Mouse (Mus musculus) kidney, postnatal 14 days (tissue): ENCODE results near the gene Dgat2l6.

Source experiments
- DNase-seq: peaks from one replicate; pipeline ENCODE4 v3.0.0; 2022; ENCODE audit warnings: mixed read lengths

Dgat2l6 gene

DNA sequence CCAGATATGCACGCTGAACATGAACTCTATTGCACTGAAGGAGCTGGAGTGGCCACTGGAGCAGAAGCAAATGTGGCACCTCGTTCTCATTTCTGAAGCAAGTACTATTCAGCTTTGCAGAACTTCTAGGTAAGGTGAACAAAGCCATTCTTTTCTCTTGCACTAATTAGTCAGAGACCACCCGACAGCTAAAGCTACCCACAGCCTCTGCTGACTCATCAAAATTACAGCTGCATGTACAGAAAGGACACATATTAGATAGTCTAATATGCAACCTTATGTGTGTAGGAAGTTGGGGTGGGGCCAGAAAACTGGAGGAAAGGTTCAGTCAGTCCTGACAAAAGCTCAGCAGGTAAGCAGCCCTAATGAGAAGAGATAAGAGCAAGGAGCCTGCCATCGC, at the start of gene Dgat2l6:
Gene Dgat2l6, plus strand, starts transcription at position 368 of the 400 bp plus-strand sequence.
- DNase-seq = no peak

DNA sequence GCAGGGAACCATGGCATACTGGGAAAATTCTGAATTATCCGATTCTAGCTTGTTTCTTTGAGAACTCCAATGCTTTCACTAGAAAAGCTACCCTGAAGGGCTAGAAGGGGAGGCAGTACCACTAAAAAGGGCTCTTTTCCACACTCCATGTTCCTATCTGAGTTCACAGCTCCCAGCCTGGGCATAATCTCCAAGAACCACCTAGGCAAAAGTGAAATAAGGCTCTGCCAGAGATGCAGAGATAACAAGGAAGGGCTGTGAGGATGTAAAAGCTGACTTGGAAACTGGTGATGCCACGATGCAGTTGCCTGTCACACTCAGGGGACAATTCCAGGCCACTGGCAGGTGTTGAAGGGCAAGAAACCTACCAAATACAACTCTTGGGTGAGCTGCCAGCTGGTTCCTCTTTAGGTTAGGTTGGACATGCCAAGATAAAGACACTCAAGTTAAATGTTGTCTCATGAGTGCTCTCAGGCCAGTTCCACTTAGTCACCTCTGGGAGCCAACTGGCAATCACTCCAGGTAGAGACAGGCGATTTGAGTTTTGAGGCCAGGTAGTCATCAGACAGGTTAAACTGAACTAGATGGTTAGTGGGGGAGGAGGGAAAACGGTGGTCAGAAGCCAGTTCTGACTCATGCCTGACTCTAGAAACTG, 48.9 kb upstream of the Dgat2l6 start:
- no peak for DNase-seq

DNA sequence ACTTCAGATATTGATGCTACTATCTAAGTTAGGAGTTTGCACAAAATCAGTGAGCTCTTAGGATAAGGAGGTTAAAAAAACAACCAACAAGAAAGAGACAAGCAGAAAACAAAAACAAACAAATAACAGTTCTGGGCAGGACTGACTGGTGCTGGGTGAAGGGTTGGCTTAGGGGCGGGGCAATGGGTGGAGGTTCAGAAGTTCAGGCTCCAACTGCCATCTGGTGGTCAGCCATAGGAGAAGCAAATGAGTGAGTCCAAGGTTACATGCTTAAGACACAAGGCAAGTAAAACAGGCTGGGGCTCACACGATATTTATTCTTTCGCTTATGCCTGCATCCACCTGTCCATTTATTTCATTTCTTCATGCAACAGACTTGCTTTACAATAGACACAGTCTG, 44.3 kb upstream of the Dgat2l6 start:
- DNase-seq = peak; percentile 69

DNA sequence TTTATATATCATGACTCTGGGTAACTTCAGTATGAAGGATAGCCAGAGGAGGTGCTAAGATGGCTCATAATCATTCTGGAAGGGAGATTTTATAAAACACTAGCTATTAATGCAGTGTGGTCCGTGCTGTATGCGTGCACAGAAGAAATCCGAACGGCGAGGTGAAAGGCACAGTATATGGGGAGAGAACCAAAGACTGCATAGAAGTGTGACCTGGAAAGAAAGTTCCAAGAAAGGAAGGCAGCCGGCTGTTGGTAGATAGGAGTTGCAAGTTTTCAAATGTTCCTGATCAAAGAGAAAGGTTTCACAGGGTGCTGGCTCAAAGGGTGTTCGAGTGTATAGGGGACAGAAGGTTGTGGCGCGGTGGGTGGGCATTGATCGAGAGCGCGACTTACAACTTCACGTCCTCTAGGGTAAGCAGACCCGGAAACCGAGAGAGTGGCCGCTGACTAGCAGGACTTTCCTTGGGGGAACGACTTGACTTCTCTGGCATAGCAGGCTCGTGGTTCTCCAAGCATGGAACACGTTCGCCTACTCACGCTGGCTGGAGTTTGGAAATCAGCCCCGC, 31.1 kb upstream of the Dgat2l6 start:
- DNase-seq = no peak

DNA sequence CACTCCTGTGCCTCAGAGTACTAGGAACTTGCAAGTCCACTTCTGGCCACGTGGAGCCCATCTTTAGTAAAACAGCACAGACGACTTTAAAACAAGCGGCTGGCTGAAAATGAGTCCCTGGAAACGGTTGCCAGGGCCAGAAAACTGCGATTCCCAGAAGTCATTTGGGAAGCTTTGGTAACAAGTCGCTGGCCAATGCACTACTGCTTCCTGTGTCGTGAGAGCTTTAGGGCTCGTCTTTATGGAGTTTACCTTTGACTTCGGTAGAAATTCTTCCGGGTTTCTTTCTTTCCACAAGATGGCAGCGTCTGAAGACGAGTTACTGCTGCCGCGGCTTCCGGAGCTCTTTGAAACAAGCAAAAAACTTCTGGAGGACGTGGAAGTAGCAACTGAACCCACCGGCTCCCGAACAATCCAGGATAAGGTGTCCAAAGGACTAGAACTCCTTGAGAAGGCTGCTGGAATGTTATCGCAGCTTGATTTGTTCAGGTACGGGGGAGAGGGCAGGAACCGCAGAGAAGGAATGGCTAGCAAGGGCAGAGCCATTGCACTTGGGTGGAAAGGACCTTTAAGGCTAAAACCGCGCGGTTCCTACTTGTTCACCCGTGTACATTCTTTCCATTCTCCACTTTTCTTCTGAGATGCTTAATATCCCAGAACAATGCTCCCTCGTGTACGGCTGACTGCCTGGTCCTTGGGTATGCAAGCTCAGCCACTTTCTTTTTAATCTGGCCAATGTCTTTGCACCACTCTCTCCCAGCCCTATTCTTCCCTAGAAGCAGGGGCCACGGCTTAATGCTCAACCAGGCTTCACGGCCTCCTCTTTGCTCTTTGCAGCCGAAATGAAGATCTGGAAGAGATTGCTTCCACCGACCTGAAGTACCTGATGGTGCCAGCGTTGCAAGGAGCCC, 30.3 kb upstream of the Dgat2l6 start, which contains the start of gene Igbp1:
Gene Igbp1, plus strand, starts transcription at position 224 of the 911 bp plus-strand sequence.
- DNase-seq = peak; percentile 88

DNA sequence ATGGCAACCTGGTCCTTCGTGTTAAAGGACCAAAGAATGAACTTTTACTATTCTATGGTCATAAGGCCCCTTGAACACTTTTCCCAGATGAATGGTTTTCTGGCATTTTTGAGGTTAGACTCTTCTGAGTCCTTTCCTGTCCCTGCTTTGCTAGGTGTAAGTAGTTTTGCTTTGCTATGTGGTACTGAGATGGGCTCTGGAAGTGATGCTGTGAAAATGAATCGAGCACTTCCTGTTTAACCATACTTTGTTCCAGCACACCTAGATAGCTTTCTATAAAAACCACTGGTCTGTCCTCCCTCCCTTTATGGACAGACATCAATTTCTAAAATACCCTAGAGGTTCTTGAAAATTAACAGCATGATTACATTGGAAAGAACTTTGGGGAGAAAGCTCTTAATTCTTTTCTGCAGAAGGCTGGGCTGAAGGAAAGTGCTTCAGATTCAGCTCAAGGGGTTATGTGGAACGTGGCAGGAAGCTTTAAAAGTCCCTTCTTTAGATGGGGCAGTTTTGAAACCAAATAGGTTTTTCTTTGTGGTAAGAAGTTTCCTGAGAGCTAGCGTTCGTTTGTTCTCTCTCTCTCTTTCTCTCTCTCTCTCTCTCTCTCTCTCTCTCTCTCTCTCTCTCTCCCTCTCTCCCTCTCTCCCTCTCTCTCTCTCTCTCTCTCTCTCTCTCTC, 20.3 kb upstream of the Dgat2l6 start:
- DNase-seq = no peak

DNA sequence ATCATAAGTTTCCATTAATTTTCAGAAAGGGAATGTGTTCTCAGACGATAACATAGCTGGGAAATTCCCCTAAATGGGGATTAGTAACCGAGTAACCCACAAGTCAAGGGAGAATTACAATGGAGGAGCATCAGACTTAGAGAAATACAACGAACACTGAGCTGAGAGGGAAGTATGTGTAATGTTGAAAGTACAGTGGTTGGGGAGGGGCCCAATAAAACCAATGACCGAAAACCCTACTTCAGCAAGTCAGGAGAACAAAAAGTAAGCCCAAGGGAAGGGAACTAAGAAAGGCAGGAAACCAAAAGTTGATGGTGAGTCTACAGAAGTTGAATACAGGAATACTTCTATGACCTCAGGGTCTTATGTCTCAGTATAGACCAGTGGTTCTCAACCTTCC, 16.5 kb upstream of the Dgat2l6 start:
- DNase-seq = no peak

DNA sequence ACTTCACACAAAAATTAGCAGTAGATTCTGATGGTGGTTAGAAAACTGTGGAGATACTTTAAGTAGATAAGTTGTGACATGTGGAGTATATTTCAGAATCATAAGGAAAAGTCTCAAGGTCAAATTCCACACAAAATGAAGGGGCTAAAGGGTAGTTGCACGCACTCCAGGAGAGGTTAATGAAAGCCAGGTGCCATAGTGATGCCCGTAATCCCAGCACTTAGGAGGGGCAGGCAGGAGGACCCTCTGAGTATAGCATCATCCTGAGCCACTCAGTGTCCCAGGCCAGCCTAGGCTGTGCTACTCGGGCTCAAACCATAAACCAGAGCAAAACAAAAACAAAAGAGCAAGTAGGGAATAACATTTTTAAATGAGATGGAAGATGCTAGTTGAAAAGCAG, 14.7 kb upstream of the Dgat2l6 start:
- DNase-seq = no peak

DNA sequence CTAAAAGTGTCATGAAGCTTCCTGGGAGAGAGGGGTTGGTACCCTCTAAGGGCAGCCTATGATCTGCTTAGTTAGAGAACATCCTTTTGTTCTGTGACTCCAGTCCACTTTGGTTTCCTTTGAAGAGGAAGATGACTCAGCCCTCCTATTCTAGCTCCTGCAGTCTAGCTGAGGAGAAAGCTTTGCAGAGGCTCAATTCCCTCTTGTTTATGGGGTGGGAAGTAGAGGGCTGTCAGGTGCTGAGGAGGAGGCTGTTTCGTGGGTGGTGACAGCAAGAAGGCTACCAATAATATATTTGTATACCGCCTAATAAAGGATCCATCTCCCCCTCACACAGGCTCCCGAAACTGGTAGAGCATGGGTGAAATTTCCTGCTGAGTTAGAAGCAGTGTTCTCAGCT, 8.0 kb upstream of the Dgat2l6 start:
- no peak for DNase-seq

DNA sequence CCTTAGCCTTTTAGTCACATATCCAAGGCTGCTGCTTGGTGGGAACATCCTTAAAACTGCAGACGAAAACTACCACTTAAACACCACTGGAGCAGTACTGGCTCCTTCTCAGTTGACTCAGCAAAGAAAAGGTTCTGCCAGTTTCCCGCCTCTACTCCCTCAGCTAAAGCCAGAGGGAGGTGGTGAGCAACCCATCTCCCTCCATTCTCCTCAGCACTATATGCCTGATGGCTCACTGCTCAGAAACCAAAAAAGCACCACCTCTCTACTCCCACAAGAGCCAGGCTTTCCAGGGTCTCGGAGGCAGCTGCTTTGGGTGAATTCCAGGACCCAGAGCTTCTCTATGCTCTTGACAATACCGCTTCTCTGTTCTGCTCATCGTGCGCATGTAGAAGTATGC, 7.0 kb upstream of the Dgat2l6 start:
- no peak for DNase-seq

DNA sequence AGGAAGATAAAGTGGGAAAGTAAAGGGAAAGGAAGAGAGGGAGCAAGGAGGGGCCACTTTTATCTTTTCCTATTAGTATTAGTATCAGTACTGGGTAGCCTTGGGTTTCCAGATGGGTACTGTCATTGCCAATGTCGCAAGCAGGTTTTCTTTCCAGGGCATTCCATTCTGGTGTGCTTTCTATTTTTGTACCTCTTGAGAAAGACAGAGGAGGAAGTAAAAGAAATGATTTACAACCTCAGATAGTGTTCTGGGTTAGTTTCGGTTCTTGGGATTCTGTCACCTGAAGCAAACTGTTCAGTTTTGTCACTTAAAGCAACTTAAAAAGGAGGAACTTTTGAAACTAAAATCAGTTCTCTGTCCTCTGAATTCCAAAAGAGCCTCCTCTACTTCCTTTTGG, 6.1 kb upstream of the Dgat2l6 start:
- DNase-seq = no peak

DNA sequence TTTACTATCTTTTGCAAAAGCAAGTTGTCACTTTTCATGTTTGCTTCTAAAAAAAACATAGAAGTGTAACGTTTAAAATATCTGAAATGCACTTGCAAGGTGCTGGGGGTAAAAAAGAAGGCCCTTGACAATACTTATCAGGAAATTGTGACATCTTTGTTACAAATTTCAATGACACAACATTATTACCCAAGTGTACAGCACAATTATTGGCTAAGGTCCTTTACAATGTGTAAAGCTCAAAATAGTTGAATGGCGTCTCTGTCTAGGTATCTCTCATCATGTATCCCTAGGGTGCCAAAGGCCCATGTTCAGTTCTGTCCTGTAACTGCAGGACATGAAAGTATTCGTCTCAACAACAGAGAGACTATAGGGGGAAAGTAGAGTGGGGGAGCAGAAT, 31.4 kb downstream of the Dgat2l6 start:
- no peak for DNase-seq

DNA sequence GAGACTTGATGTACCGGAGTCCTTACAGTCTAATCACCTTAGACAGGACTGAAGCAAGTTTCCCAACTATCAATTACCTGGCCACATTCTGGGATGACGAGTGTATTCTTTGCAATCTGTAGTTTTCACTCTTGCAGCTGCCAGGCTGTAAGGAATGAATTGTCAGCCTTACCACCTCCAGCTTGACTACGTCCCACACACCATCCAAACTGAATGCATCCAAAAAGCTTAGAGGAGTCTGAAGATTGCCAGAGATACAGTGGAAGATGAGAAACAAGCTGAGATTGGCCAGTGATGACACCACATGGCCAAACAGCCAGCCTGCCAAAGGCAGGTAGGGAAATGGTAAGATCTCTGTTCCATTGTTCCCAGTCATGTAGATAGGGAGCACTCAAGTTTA, 41.1 kb downstream of the Dgat2l6 start:
- no peak for DNase-seq

DNA sequence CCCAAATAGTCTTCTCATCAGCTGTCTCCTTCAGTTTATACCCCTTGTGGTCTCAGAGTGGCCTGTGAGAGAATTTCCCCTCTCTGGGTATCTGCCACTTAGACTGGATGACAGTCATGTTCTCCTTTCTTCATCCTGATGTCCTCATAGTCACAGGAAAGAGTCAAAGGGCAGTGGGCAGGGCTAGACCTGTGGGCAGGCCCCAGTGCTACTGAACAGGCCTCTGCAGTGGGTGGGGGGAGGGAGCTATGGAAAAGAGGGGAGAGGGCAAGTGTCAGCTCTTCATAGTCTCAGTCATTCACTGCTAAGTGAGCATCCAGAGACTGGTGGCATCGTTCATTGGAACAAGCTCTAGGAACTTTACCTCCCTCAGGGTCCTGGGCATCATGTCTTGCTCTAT, 47.3 kb downstream of the Dgat2l6 start, which contains the start of gene Awat1:
Gene Awat1, plus strand, starts transcription at position 301 of the 400 bp plus-strand sequence.
- DNase-seq = no peak

DNA sequence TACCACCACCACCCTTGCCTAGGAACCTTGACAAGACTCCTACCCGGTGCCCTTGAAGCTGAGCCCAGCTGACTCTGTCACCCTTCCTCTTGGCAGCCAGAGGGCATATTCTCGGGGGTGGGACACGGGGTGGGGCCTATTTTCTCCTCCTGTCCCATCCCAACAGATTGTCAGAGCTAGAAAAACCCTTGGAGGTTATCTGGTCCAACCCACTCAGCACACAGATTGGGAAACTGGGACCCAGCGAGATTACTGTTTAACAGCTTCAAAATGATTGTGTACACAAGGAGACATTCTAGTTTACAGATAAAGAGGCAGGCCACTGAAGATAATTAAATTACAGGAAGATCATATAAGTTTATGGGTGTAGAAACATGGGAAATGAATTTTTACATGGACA, 70.2 kb downstream of the Dgat2l6 start, which contains the start of gene P2ry4:
Gene P2ry4, minus strand, starts transcription at position 79 of the 400 bp plus-strand sequence.
- DNase-seq = no peak
